Mouse (Mus musculus) testis, adult 2 months (tissue): ENCODE results near the gene Esyt2.

Source experiments
- CTCF ChIP-seq: fragments of 200-500 bp; IDR thresholded peaks from 2 replicates; pipeline ENCODE4 v1.5.1; 2012; ENCODE audit warnings: low read depth, mild to moderate bottlenecking, inconsistent platforms, low read length, moderate library complexity; ENCODE audit not compliant: control insufficient read depth, insufficient read depth, insufficient replicate concordance
- POLR2A ChIP-seq: fragments of 200-500 bp; IDR thresholded peaks from 2 replicates; pipeline ENCODE4 v1.6.1; 2012; ENCODE audit warnings: low read depth, mild to moderate bottlenecking, inconsistent platforms, low read length, moderate library complexity; ENCODE audit not compliant: control insufficient read depth

GRCm38 (mm10) chr12:116435232-116435631 is 154.2 kb downstream of the Esyt2 start:
- no peak for TF ChIP-seq POLR2A
- TF ChIP-seq CTCF: no peak
